8 mouse cellular contexts compared by ENCODE assay signal in genomic region chr3:30792737-30793402, GRCm38 (mm10). TPM values are rescaled to one million over a fixed set of nuclear protein-coding genes. Genes with fewer than 3 reads are reported as not detected.
DNase-seq lines count a peak whose midpoint lies in the region; ATAC-seq lines count a peak whose summit lies in the region.

Sec62 (plus strand) TSS chr3:30792875.

- peak; percentile 99 for ATAC-seq in hindbrain, embryonic 13.5 days (ENCODE audit: low FRiP score)

- no peaks in the 10 kb centered on the region for H3K9me3 ChIP-seq in hindbrain, embryonic 13.5 days

- under 1% methylated on average over 61 of the region's 62 CpGs for WGBS in hindbrain, embryonic 13.5 days

- H3K27me3 ChIP-seq in hindbrain, embryonic 13.5 days: no peaks in the 10 kb centered on the region

- peak within 1 kb of the TSS; percentile 97 for H3K4me3 ChIP-seq in hindbrain, embryonic 13.5 days

- DNase-seq in NIH3T3 (ENCODE audit: low read depth): peak; percentile 96
- peak; percentile 97 for DNase-seq in cerebellum, postnatal 10 days
- DNase-seq in frontal cortex, postnatal 14 days (ENCODE audit: low spot score in 2 of 2): peak; percentile 86 to 93
- peak; percentile 92 to 98 for DNase-seq in layer of hippocampus, postnatal 25 days (ENCODE audit: extremely low spot score in 1 of 2, low spot score in 1 of 2)
- peak; percentile 92 for DNase-seq in lung, postnatal 25 days (ENCODE audit: low spot score)
- peak; percentile 94 for DNase-seq in retina, embryonic 14.5 days (ENCODE audit: low spot score)
- DNase-seq in thymus, postnatal 4 days: peak; percentile 96

- H3K27ac ChIP-seq in hindbrain, embryonic 13.5 days: peak within 1 kb of the TSS; percentile 97

- H3K4me1 ChIP-seq in hindbrain, embryonic 13.5 days (replicated peaks): peaks cover 7% of the 10 kb centered on the region

- no peaks in the 10 kb centered on the region for H3K36me3 ChIP-seq in hindbrain, embryonic 13.5 days

- H3K4me2 ChIP-seq in hindbrain, embryonic 13.5 days: peak within 1 kb of the TSS; percentile 77

- H3K9ac ChIP-seq in hindbrain, embryonic 13.5 days: peak within 1 kb of the TSS; percentile 98

RNA-seq across cellular contexts. Expression of gene Sec62, which starts in this region (rescaled TPM):
- polyA plus RNA-seq in hindbrain, embryonic 13.5 days (2015; fragmentation: Nextera tagmentation; extraction: Ambion mirVana): 104 and 107 TPM in 2 replicates
- 10 to 100 TPM; 96.2 to 98.3 TPM for total RNA-seq in layer of hippocampus, postnatal 25 days (2021)

Comparison
In these comparisons a context has a peak if more than half of its experiments do, and no peak if none do; other contexts are left out.
1. Peak in every context shown above with its lines: DNase-seq, ATAC-seq, H3K4me3 ChIP-seq and H3K27ac ChIP-seq.